Comparison of ENCODE assay signal across 16 mouse cellular contexts in genomic region chr11:67797931-67798330, GRCm38 (mm10). TPM values are rescaled to one million over a fixed set of nuclear protein-coding genes. Genes with fewer than 3 reads are reported as not detected.
A peak's percentile ranks its signal among the peaks of the same experiment; 100 is the strongest.
DNase-seq lines count a peak whose midpoint lies in the region; ATAC-seq and TF ChIP-seq lines count a peak whose summit lies in the region.
"Had no signal": no experiment of that assay in that cellular context is flagged by ENCODE, and none has a peak within 500 bp of the region (broad histone marks: within the 10 kb centered on the region; RNA-seq: fewer than 3 reads in every experiment).

TSS of gene Dhrs7c (plus strand) at chr11:67798187.

- no peak within 1 kb of the TSS for H3K4me2 ChIP-seq in forebrain, embryonic 12.5 days
- H3K4me2 ChIP-seq in forebrain, embryonic 13.5 days: no peak within 1 kb of the TSS
- H3K4me2 ChIP-seq: hindbrain, embryonic 15.5 days; liver, embryonic 12.5 days had no signal

- peaks cover 2% of the 10 kb centered on the region for H3K4me1 ChIP-seq in heart, adult 2 months (ENCODE audit: control insufficient read depth, insufficient read depth, low read length)
- no peaks in the 10 kb centered on the region for H3K4me1 ChIP-seq in forebrain, embryonic 12.5 days
- H3K4me1 ChIP-seq in forebrain, embryonic 13.5 days: no peaks in the 10 kb centered on the region
- H3K4me1 ChIP-seq: hindbrain, embryonic 15.5 days; liver, embryonic 12.5 days; megakaryocyte, embryonic 14.5 days had no signal

- H3K36me3 ChIP-seq in heart, adult 2 months (ENCODE audit: control insufficient read depth, insufficient read depth, low read length): no peaks in the 10 kb centered on the region
- H3K36me3 ChIP-seq in forebrain, embryonic 12.5 days (replicated peaks): no peaks in the 10 kb centered on the region
- H3K36me3 ChIP-seq in forebrain, embryonic 13.5 days (ENCODE audit: poor library complexity, severe bottlenecking): no peaks in the 10 kb centered on the region
- H3K36me3 ChIP-seq: hindbrain, embryonic 15.5 days; liver, embryonic 12.5 days had no signal

- H3K9me3 ChIP-seq in forebrain, embryonic 12.5 days: no peaks in the 10 kb centered on the region
- H3K9me3 ChIP-seq in forebrain, embryonic 13.5 days (replicated peaks): no peaks in the 10 kb centered on the region
- H3K9me3 ChIP-seq: hindbrain, embryonic 15.5 days; liver, embryonic 12.5 days; megakaryocyte, embryonic 14.5 days had no signal

- peak within 1 kb of the TSS; percentile 89 for H3K27ac ChIP-seq in heart, adult 2 months
- no peak within 1 kb of the TSS for H3K27ac ChIP-seq in forebrain, embryonic 12.5 days
- H3K27ac ChIP-seq in forebrain, embryonic 13.5 days: no peak within 1 kb of the TSS
- H3K27ac ChIP-seq: hindbrain, embryonic 15.5 days; liver, embryonic 12.5 days had no signal

- peak within 1 kb of the TSS; percentile 59 for H3K9ac ChIP-seq in heart, adult 2 months (ENCODE audit: low read depth, low read length)
- H3K9ac ChIP-seq in forebrain, embryonic 12.5 days: no peak within 1 kb of the TSS
- H3K9ac ChIP-seq in forebrain, embryonic 13.5 days: no peak within 1 kb of the TSS
- H3K9ac ChIP-seq: hindbrain, embryonic 15.5 days; liver, embryonic 12.5 days had no signal

- peak; percentile 56 to 72 for DNase-seq in cerebellum, postnatal 25 days
- DNase-seq in gastrocnemius, adult 18-20 months (ENCODE audit: low spot score): peak; percentile 81
- DNase-seq in heart, adult 2 months: peak; percentile 43 to 61
- peak; percentile 47 to 62 for DNase-seq in heart, postnatal 14 days
- DNase-seq in left cerebral cortex, adult 9 months (ENCODE audit: low spot score in 2 of 2): no peak
- DNase-seq: adrenal gland, adult 2 months; embryo, embryonic 11 days; kidney, adult 18-20 months; right cerebral cortex, postnatal 14 days had no signal

- no peaks in the 10 kb centered on the region for H3K79me2 ChIP-seq in heart, adult 2 months (replicated peaks; ENCODE audit: control insufficient read depth, insufficient read depth, low read length)

- intact Hi-C loops in heart, adult 2 months (cut with DNase I): no loop called here
- intact Hi-C loops in heart, postnatal 14 days (cut with DNase I): no loop called here

- WGBS in heart, adult 2 months: 7% methylated on average over 7 of the region's 7 CpGs
- 81% methylated on average over 7 of the region's 7 CpGs for WGBS in forebrain, embryonic 12.5 days
- WGBS in forebrain, embryonic 13.5 days: 84% methylated on average over 7 of the region's 7 CpGs

- ATAC-seq in cerebellum, adult (ENCODE audit: insufficient number of reproducible peaks, low FRiP score, low TSS enrichment): no peak
- ATAC-seq in forebrain, embryonic 12.5 days (ENCODE audit: low FRiP score): no peak
- ATAC-seq in forebrain, embryonic 13.5 days: no peak
- ATAC-seq: liver, embryonic 12.5 days had no signal

- TF ChIP-seq CTCF in heart, adult 2 months (IDR thresholded peaks at IDR 0.05): no peak

- H3K27me3 ChIP-seq in heart, adult 2 months (ENCODE audit: control insufficient read depth, insufficient read depth, low read length): no peaks in the 10 kb centered on the region
- H3K27me3 ChIP-seq in forebrain, embryonic 12.5 days: no peaks in the 10 kb centered on the region
- no peaks in the 10 kb centered on the region for H3K27me3 ChIP-seq in forebrain, embryonic 13.5 days
- H3K27me3 ChIP-seq: hindbrain, embryonic 15.5 days; liver, embryonic 12.5 days had no signal

- peak within 1 kb of the TSS; percentile 51 for H3K4me3 ChIP-seq in heart, adult 2 months
- H3K4me3 ChIP-seq in forebrain, embryonic 12.5 days (replicated peaks): no peak within 1 kb of the TSS
- H3K4me3 ChIP-seq in forebrain, embryonic 13.5 days: no peak within 1 kb of the TSS
- H3K4me3 ChIP-seq: hindbrain, embryonic 15.5 days; liver, embryonic 12.5 days; megakaryocyte, embryonic 14.5 days had no signal

- TF ChIP-seq POLR2A in heart, adult 2 months (IDR thresholded peaks at IDR 0.05; ENCODE audit: insufficient read depth, low read depth, low read length): peak; percentile 53

- TF ChIP-seq EP300 in heart, adult 2 months (IDR thresholded peaks at IDR 0.05; ENCODE audit: insufficient read depth, low read depth, low read length): no peak

RNA-seq across cellular contexts. Expression of gene Dhrs7c, which starts in this region (rescaled TPM):
- 100 to 1,000 TPM; 224 to 340 TPM for total RNA-seq in gastrocnemius, adult 18-20 months (2021)
- total RNA-seq in heart, adult 2 months (2021): 100 to 1,000 TPM; 178 to 217 TPM
- 214 and 333 TPM in 2 replicates for polyA plus RNA-seq in heart, adult 2 months (2012; rRNA removed)
- 100 to 1,000 TPM; 256 to 271 TPM for total RNA-seq in heart, postnatal 14 days (2021)
- polyA plus RNA-seq in forebrain, embryonic 12.5 days (2016; fragmentation: Nextera tagmentation; extraction: Ambion mirVana): not detected in 2 replicates
- polyA plus RNA-seq in forebrain, embryonic 13.5 days (2015; fragmentation: Nextera tagmentation; extraction: Ambion mirVana): not detected in 2 replicates
- total RNA-seq: adrenal gland, adult 2 months; ES-E14 had no signal
- polyA plus RNA-seq: adrenal gland, adult 2 months; hindbrain, embryonic 15.5 days; liver, embryonic 12.5 days had no signal

Comparison
In these comparisons a context has a peak if more than half of its experiments do, and no peak if none do; other contexts are left out.
1. RNA of gene Dhrs7c (polyA plus RNA-seq): 214 to 333 TPM in heart, adult 2 months; not detected in forebrain, embryonic 12.5 days and not detected in forebrain, embryonic 13.5 days; every median in the first group is over 100 times any median in the second.
2. DNase-seq: peak in cerebellum, postnatal 25 days (2 of 2), gastrocnemius, adult 18-20 months (single experiment), heart, adult 2 months (2 of 2) and heart, postnatal 14 days (2 of 2); none in left cerebral cortex, adult 9 months (0 of 2).